16 mouse cellular contexts compared by ENCODE assay signal in the genomic region with DNA sequence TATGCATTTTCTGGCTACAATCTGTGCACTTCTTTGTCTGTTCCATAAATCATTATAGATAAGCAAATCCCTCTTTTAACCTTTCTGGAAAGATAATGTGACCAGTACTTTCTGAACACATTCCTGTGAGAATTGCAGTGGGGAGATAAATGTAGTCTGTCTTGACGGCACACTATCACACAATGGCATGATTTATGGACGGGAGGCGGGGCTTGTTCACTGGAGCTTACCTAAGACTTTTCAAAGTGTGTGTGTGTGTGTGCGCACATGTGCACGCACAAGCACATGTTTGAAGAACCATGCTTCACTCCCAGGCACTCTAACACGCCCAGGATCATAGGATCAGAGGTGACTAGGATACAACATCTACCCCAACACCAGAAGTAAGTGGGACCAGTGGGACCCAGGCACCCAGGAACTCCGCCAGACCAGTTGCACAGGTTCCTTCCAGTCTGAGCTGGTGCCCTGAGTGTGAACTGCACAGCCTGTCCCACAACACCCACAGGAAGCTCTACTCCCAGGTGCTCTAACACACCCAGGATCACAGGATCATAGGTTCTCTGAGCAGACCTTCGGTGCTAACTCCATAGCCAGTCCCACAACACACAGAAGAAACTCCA.
DNase-seq lines count a peak whose midpoint lies in the region; ATAC-seq lines count a peak whose summit lies in the region.
"Had no signal": no experiment of that assay in that cellular context is flagged by ENCODE, and none has a peak within 500 bp of the region (broad histone marks: within the 10 kb centered on the region; RNA-seq: fewer than 3 reads in every experiment).

No protein-coding gene starts in this region.

- H3K4me2 ChIP-seq in hindbrain, embryonic 12.5 days (replicated peaks), result no peak overlapping the region
- H3K4me2 ChIP-seq in hindbrain, embryonic 16.5 days (ENCODE audit: low read length), result no peak overlapping the region
- H3K4me2 ChIP-seq in neural tube, embryonic 12.5 days (replicated peaks), result no peak overlapping the region
- H3K4me2 ChIP-seq: embryonic facial prominence, embryonic 13.5 days; midbrain, embryonic 15.5 days had no signal

- DNase-seq in urinary bladder, postnatal 25 days (ENCODE audit: low spot score), result peak; percentile 9
- DNase-seq in urinary bladder, postnatal 10 days (ENCODE audit: low spot score), result no peak
- no peak for DNase-seq in testis, postnatal 14 days (ENCODE audit: low spot score)
- no peak for DNase-seq in embryonic facial prominence, embryonic 10.5 days (ENCODE audit: low spot score)
- DNase-seq: cerebellum, postnatal 10 days; gastrocnemius, postnatal 10 days; kidney, postnatal 4 days; layer of hippocampus, postnatal 36 days; lung, postnatal 4 days had no signal

- no peak overlapping the region for H3K27ac ChIP-seq in hindbrain, embryonic 12.5 days
- no peak overlapping the region for H3K27ac ChIP-seq in hindbrain, embryonic 16.5 days (ENCODE audit: low read depth, low read length)
- H3K27ac ChIP-seq in neural tube, embryonic 12.5 days, result no peak overlapping the region
- H3K27ac ChIP-seq in embryonic facial prominence, embryonic 10.5 days (replicated peaks), result no peak overlapping the region
- H3K27ac ChIP-seq: embryonic facial prominence, embryonic 13.5 days; midbrain, embryonic 15.5 days had no signal

- 74% methylated on average over 8 of the region's 8 CpGs for WGBS in hindbrain, embryonic 12.5 days
- WGBS in hindbrain, embryonic 16.5 days, result 77% methylated on average over 8 of the region's 8 CpGs
- 79% methylated on average over 8 of the region's 8 CpGs for WGBS in neural tube, embryonic 12.5 days
- 88% methylated on average over 8 of the region's 8 CpGs for WGBS in embryonic facial prominence, embryonic 10.5 days

- peak; percentile 63 for ATAC-seq in hindbrain, embryonic 12.5 days (ENCODE audit: low FRiP score)
- ATAC-seq in hindbrain, embryonic 16.5 days, result no peak
- ATAC-seq in neural tube, embryonic 12.5 days (ENCODE audit: low FRiP score, low read depth), result 0 out of 2 replicates have a peak, but pooled peaks have one; percentile 29
- ATAC-seq in monocyte, adult 5-6 weeks (replicated peaks; ENCODE audit: insufficient number of reproducible peaks, low FRiP score, low TSS enrichment, poor library complexity, severe bottlenecking), result no peak
- ATAC-seq: activated CD4-positive, CD25-positive, alpha-beta regulatory T cell, adult 4 months; midbrain, embryonic 15.5 days had no signal

- H3K9ac ChIP-seq in hindbrain, embryonic 12.5 days, result no peak overlapping the region
- H3K9ac ChIP-seq in hindbrain, embryonic 16.5 days (ENCODE audit: low read depth, low read length), result no peak overlapping the region
- no peak overlapping the region for H3K9ac ChIP-seq in neural tube, embryonic 12.5 days
- H3K9ac ChIP-seq: embryonic facial prominence, embryonic 13.5 days; midbrain, embryonic 15.5 days had no signal

- H3K27me3 ChIP-seq in hindbrain, embryonic 12.5 days, result no peaks in the 10 kb centered on the region
- no peaks in the 10 kb centered on the region for H3K27me3 ChIP-seq in hindbrain, embryonic 16.5 days (replicated peaks; ENCODE audit: control insufficient read depth, insufficient read depth, low read length)
- no peaks in the 10 kb centered on the region for H3K27me3 ChIP-seq in neural tube, embryonic 12.5 days (replicated peaks)
- H3K27me3 ChIP-seq in embryonic facial prominence, embryonic 10.5 days (replicated peaks; ENCODE audit: low read depth, poor library complexity, severe bottlenecking), result no peaks in the 10 kb centered on the region
- H3K27me3 ChIP-seq: embryonic facial prominence, embryonic 13.5 days; midbrain, embryonic 15.5 days had no signal

- no peaks in the 10 kb centered on the region for H3K9me3 ChIP-seq in hindbrain, embryonic 12.5 days (replicated peaks)
- no peaks in the 10 kb centered on the region for H3K9me3 ChIP-seq in hindbrain, embryonic 16.5 days (ENCODE audit: control insufficient read depth, low read length)
- no peaks in the 10 kb centered on the region for H3K9me3 ChIP-seq in neural tube, embryonic 12.5 days
- H3K9me3 ChIP-seq in embryonic facial prominence, embryonic 10.5 days, result no peaks in the 10 kb centered on the region
- H3K9me3 ChIP-seq: embryonic facial prominence, embryonic 13.5 days; midbrain, embryonic 15.5 days had no signal

- no peaks in the 10 kb centered on the region for H3K36me3 ChIP-seq in hindbrain, embryonic 12.5 days
- H3K36me3 ChIP-seq in hindbrain, embryonic 16.5 days (ENCODE audit: control insufficient read depth, insufficient read depth, low read length), result no peaks in the 10 kb centered on the region
- H3K36me3 ChIP-seq in neural tube, embryonic 12.5 days, result no peaks in the 10 kb centered on the region
- no peaks in the 10 kb centered on the region for H3K36me3 ChIP-seq in embryonic facial prominence, embryonic 10.5 days (replicated peaks)
- H3K36me3 ChIP-seq: embryonic facial prominence, embryonic 13.5 days; midbrain, embryonic 15.5 days had no signal

- H3K4me1 ChIP-seq in hindbrain, embryonic 12.5 days, result no peaks in the 10 kb centered on the region
- no peaks in the 10 kb centered on the region for H3K4me1 ChIP-seq in hindbrain, embryonic 16.5 days (ENCODE audit: control insufficient read depth, insufficient read depth, low read depth, low read length)
- H3K4me1 ChIP-seq in neural tube, embryonic 12.5 days, result peaks cover 6% of the 10 kb centered on the region; the same call in 1 of the 2 replicates
- H3K4me1 ChIP-seq in embryonic facial prominence, embryonic 10.5 days, result no peaks in the 10 kb centered on the region
- H3K4me1 ChIP-seq: embryonic facial prominence, embryonic 13.5 days; midbrain, embryonic 15.5 days had no signal

- H3K4me3 ChIP-seq in hindbrain, embryonic 12.5 days, result no peak overlapping the region
- H3K4me3 ChIP-seq in hindbrain, embryonic 16.5 days (ENCODE audit: low read length), result no peak overlapping the region
- H3K4me3 ChIP-seq in neural tube, embryonic 12.5 days, result no peak overlapping the region
- H3K4me3 ChIP-seq in embryonic facial prominence, embryonic 10.5 days, result no peak overlapping the region
- H3K4me3 ChIP-seq: embryonic facial prominence, embryonic 13.5 days; midbrain, embryonic 15.5 days had no signal

Comparison
In these comparisons a context has a peak if more than half of its experiments do, and no peak if none do; other contexts are left out.
1. ATAC-seq: peak in hindbrain, embryonic 12.5 days (single experiment) and neural tube, embryonic 12.5 days (single experiment); none in hindbrain, embryonic 16.5 days (single experiment) and monocyte, adult 5-6 weeks (single experiment).